Mouse (Mus musculus) liver, embryonic 13.5 days (tissue): Measurements from ENCODE around the gene Hmcn1. TPM values are rescaled to one million over a fixed set of nuclear protein-coding genes. Genes with fewer than 3 reads are reported as not detected.

ENCODE experiments used
- ATAC-seq: fragments of 200-750 bp; cut with Nextera tagmentation; 2 replicates; pipeline ENCODE4 v1.8.0; 2017; ENCODE audit warnings: low read depth, mild to moderate bottlenecking, moderate number of reproducible peaks, moderate library complexity
- DNase-seq: peaks from one replicate; pipeline ENCODE4 v3.0.0; 2022
- H3K27ac ChIP-seq: fragments of 300-500 bp; sonication (generic); 2 replicates; pipeline ENCODE4 v1.5.1; 2015; ENCODE audit warnings: moderate library complexity, mild to moderate bottlenecking, inconsistent platforms
- H3K27me3 ChIP-seq: fragments of 300-500 bp; sonication (generic); 2 replicates; pipeline ENCODE4 v1.6.1; 2015; ENCODE audit warnings: mild to moderate bottlenecking, inconsistent platforms
- H3K36me3 ChIP-seq: fragments of 300-500 bp; sonication (generic); 2 replicates; pipeline ENCODE4 v1.6.1; 2015; ENCODE audit warnings: mild to moderate bottlenecking, inconsistent platforms
- H3K4me1 ChIP-seq: fragments of 300-500 bp; sonication (generic); replicated peaks from 2 replicates; pipeline ENCODE4 v1.6.1; 2015; ENCODE audit warnings: inconsistent platforms
- H3K4me2 ChIP-seq: fragments of 300-500 bp; sonication (generic); 2 replicates; pipeline ENCODE4 v1.6.1; 2015; ENCODE audit warnings: inconsistent platforms, mild to moderate bottlenecking, moderate library complexity
- H3K4me3 ChIP-seq: fragments of 300-500 bp; sonication (generic); replicated peaks from 2 replicates; pipeline ENCODE4 v1.5.1; 2015; ENCODE audit warnings: mild to moderate bottlenecking, inconsistent platforms
- H3K9ac ChIP-seq: fragments of 300-500 bp; sonication (generic); 2 replicates; pipeline ENCODE4 v1.6.1; 2015; ENCODE audit warnings: mild to moderate bottlenecking, inconsistent platforms
- H3K9me3 ChIP-seq: fragments of 300-500 bp; sonication (generic); replicated peaks from 2 replicates; pipeline ENCODE4 v1.6.1; 2016; ENCODE audit warnings: inconsistent platforms
- WGBS: fragments of 180-500 bp; shearing (Covaris S2); methylation state at CpG from one replicate; pipeline ENCODE4 v1.1.7; 2015; ENCODE audit not compliant: insufficient replicate concordance; 5-methylcytosine and 5-hydroxymethylcytosine counted together
- polyA plus RNA-seq: library from polyadenylated mRNA; unstranded; fragments of >200 nt; fragmentation: Nextera tagmentation; extraction: Ambion mirVana; gene quantifications from 2 replicates; pipeline ENCODE4 v1.2.1, GENCODE M21; 2015

Hmcn1 gene
- polyA plus RNA-seq, 1 experiment from 2014 or later, result 1.9 TPM

- no peaks in the 10 kb centered on the region for H3K27me3 ChIP-seq
- H3K4me1 ChIP-seq, result no peaks in the 10 kb centered on the region
- no peak overlapping the region for H3K4me3 ChIP-seq
- no peak overlapping the region for H3K4me2 ChIP-seq
- DNase-seq (no peak), ATAC-seq (no peak)
- H3K27ac ChIP-seq, result no peak overlapping the region
- H3K36me3 ChIP-seq, result no peaks in the 10 kb centered on the region
- WGBS, result 78% methylated on average over 2 of the region's 2 CpGs
- no peak overlapping the region for H3K9ac ChIP-seq
- H3K9me3 ChIP-seq, result no peaks in the 10 kb centered on the region
Measured at GRCm38 (mm10) chr1:150623226-150623625, 370.0 kb downstream of the Hmcn1 start.

DNA sequence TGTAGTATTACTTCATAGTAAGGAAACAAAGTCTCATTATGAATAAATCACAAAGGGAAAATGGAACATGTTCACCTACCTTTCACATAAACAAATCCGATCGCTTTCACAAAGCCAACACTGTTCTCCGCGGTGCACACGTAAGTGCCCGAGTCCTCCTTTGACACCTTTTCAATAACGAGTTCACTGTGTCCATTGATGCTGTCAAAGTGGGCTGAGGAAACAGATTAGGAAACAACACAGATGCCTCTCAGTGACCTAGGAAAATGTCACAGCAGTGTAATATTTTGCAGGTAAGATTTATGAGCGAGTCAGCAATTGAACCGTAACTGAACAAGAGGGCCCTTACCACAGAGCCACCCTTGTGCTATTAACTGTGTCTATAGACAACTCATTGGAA lies 382.7 kb downstream of the Hmcn1 start:
- H3K4me3 ChIP-seq, result no peak overlapping the region

GRCm38 (mm10) chr1:150606173-150606572 lies 387.1 kb downstream of the Hmcn1 start:
- Histone ChIP-seq H3K36me3 (no peaks in the 10 kb centered on the region), H3K9ac (no peak overlapping the region), H3K27me3 (no peaks in the 10 kb centered on the region), H3K4me2 (no peak overlapping the region), H3K4me3 (no peak overlapping the region), H3K27ac (no peak overlapping the region), H3K4me1 (no peaks in the 10 kb centered on the region), H3K9me3 (no peaks in the 10 kb centered on the region)
- 61% methylated on average over 4 of the region's 4 CpGs for WGBS
- ATAC-seq (no peak), DNase-seq (no peak)

More for the DNA sequence above, 382.7 kb downstream of the Hmcn1 start:
- 86% methylated on average over 9 of the region's 9 CpGs for WGBS
- no peak for DNase-seq
- no peaks in the 10 kb centered on the region for H3K36me3 ChIP-seq
- H3K27ac ChIP-seq, result no peak overlapping the region
- no peaks in the 10 kb centered on the region for H3K27me3 ChIP-seq
- no peak overlapping the region for H3K9ac ChIP-seq
- H3K4me1 ChIP-seq, result no peaks in the 10 kb centered on the region
- no peak overlapping the region for H3K4me2 ChIP-seq
- no peaks in the 10 kb centered on the region for H3K9me3 ChIP-seq
- no peak for ATAC-seq

DNA sequence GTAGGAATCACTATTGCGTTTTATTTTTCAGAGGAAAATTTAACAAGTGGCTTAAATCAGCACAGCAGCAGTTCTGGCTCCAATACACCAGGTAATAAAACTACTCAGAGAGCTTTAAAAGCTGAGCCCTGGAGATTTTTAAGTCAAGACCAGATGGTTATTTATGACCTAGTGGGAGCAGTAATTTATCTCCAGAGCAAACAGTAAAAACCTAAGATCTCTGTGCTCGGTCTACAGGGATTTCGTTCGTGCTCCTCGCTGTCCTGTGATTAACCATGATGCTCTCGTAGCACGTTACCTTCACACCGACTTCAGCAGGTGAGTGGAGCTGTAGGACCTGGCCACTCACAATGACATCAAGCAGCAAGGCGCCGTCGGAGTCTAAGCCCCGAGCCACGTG lies 399.6 kb downstream of the Hmcn1 start:
- 82% methylated on average over 13 of the region's 13 CpGs for WGBS
- Histone ChIP-seq H3K27me3 (no peaks in the 10 kb centered on the region), H3K4me2 (no peak overlapping the region), H3K4me3 (no peak overlapping the region), H3K4me1 (no peaks in the 10 kb centered on the region), H3K9ac (no peak overlapping the region), H3K9me3 (no peaks in the 10 kb centered on the region), H3K36me3 (no peaks in the 10 kb centered on the region), H3K27ac (no peak overlapping the region)
- no peak for DNase-seq
- no peak for ATAC-seq

DNA sequence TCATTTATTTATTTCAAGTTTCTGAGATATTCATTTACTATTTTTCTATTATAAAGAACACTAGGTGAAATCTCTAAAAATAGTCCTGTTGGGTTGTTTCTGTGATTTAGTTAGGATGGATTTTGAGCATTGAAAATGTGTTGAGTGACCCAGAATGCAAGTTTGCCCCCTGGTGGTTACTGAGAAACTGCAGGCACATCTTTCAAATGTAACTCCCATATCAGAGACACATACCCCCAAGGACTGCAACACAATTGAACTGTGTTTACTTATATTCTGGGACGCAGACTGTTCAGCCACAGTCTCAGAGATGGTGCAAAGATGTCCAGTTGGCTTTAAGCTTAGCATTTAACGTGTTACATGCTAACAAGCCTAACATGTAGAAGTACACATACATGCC lies 402.0 kb downstream of the Hmcn1 start:
- WGBS, result 23% methylated on average over 2 of the region's 2 CpGs

DNA sequence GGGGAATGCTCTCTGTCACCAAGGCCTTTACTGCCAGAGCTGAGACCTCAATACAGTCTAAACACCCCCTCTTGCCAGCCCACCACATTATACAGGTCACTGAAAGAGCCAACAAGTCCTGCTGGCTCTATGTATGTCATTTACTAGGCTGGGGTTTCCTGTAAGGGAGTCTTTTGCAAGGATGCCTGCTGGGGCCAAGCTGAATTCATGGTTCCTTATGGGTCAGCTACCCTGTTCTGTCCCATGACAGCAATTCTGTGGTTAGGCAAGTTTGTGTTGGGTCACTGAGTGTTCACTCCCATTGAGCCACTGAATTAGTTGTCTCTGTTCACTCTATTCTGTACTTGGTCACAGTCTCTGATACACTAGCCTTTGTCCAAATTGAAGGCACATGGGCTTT lies 405.8 kb downstream of the Hmcn1 start:
- no peak overlapping the region for H3K9ac ChIP-seq
- no peaks in the 10 kb centered on the region for H3K27me3 ChIP-seq
- no peak overlapping the region for H3K4me2 ChIP-seq
- no peak for DNase-seq
- no peaks in the 10 kb centered on the region for H3K4me1 ChIP-seq
- no peaks in the 10 kb centered on the region for H3K36me3 ChIP-seq
- no peak overlapping the region for H3K27ac ChIP-seq
- no peak for ATAC-seq
- H3K4me3 ChIP-seq, result no peak overlapping the region
- no peaks in the 10 kb centered on the region for H3K9me3 ChIP-seq

More for the DNA sequence above, 402.0 kb downstream of the Hmcn1 start:
- Histone ChIP-seq H3K9me3 (no peaks in the 10 kb centered on the region), H3K36me3 (no peaks in the 10 kb centered on the region), H3K4me2 (no peak overlapping the region), H3K4me1 (no peaks in the 10 kb centered on the region), H3K27ac (no peak overlapping the region), H3K4me3 (no peak overlapping the region), H3K9ac (no peak overlapping the region), H3K27me3 (no peaks in the 10 kb centered on the region)
- DNase-seq (peak; percentile 4), ATAC-seq (no peak)

GRCm38 (mm10) chr1:150584477-150584876 lies 408.8 kb downstream of the Hmcn1 start:
- WGBS, result 68% methylated on average over 2 of the region's 2 CpGs
- Histone ChIP-seq H3K4me2 (no peak overlapping the region), H3K27me3 (no peaks in the 10 kb centered on the region), H3K4me1 (no peaks in the 10 kb centered on the region), H3K36me3 (no peaks in the 10 kb centered on the region), H3K9ac (no peak overlapping the region), H3K9me3 (no peaks in the 10 kb centered on the region), H3K27ac (no peak overlapping the region), H3K4me3 (no peak overlapping the region)
- ATAC-seq, result no peak
- DNase-seq, result no peak

DNA sequence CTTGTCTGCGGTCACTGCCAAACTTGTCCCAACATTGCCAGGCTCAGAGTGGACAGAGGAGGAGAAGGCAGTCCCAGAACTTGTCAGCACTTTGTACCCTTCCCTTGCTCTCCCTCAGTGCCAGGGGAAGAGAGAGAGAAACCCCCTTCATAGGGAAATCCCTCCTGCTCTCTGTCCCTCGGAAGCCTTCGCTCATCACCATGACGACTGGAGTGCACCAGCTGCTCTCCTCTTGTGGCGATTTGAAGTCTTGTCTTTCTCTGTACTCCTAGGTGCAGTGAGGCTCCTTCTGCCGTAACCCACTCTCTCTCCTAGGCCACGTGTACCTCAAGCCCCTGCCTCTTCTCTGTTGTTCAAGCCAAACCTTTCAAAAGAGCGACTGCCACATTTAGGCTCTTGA lies 409.5 kb downstream of the Hmcn1 start:
- 63% methylated on average over 8 of the region's 8 CpGs for WGBS
- Histone ChIP-seq H3K27me3 (no peaks in the 10 kb centered on the region), H3K9ac (no peak overlapping the region), H3K27ac (no peak overlapping the region), H3K4me1 (no peaks in the 10 kb centered on the region), H3K4me2 (no peak overlapping the region), H3K36me3 (no peaks in the 10 kb centered on the region), H3K9me3 (no peaks in the 10 kb centered on the region), H3K4me3 (no peak overlapping the region)
- ATAC-seq (no peak), DNase-seq (no peak)

- DNase-seq (no peak), ATAC-seq (no peak)
- Histone ChIP-seq H3K36me3 (no peaks in the 10 kb centered on the region), H3K27ac (no peak overlapping the region), H3K27me3 (no peaks in the 10 kb centered on the region), H3K9ac (no peak overlapping the region), H3K4me3 (no peak overlapping the region), H3K4me1 (no peaks in the 10 kb centered on the region), H3K4me2 (no peak overlapping the region), H3K9me3 (no peaks in the 10 kb centered on the region)
- 61% methylated on average over 7 of the region's 7 CpGs for WGBS
Measured at GRCm38 (mm10) chr1:150580561-150580960, 412.7 kb downstream of the Hmcn1 start.

DNA sequence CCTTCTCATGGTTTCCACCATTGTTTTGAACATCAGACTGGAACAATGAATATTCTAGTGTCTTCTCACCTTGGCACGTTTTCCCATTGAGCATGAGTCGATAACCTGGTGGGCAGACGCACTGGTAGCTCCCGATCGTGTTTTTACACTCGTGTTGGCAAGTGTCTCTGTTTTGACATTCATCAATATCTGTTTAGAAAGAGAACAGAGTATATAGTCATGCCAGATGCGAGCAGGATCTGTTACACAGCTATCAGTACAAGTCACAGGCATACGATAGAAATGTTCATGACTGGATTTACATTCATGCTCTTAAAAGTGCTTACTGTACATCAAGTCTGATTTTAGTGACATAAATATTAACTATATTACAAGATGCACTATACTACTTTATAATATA lies 419.8 kb downstream of the Hmcn1 start:
- no peak overlapping the region for H3K4me2 ChIP-seq
- no peaks in the 10 kb centered on the region for H3K9me3 ChIP-seq
- H3K36me3 ChIP-seq, result no peaks in the 10 kb centered on the region
- no peak overlapping the region for H3K9ac ChIP-seq
- no peaks in the 10 kb centered on the region for H3K27me3 ChIP-seq
- no peak for ATAC-seq
- no peak for DNase-seq
- no peak overlapping the region for H3K4me3 ChIP-seq
- H3K27ac ChIP-seq, result no peak overlapping the region
- no peaks in the 10 kb centered on the region for H3K4me1 ChIP-seq
- WGBS, result 78% methylated on average over 8 of the region's 8 CpGs

GRCm38 (mm10) chr1:150570562-150571156 lies 422.6 kb downstream of the Hmcn1 start:
- Histone ChIP-seq H3K27ac (no peak overlapping the region), H3K4me2 (no peak overlapping the region), H3K36me3 (no peaks in the 10 kb centered on the region), H3K27me3 (no peaks in the 10 kb centered on the region), H3K4me3 (no peak overlapping the region), H3K9me3 (no peaks in the 10 kb centered on the region), H3K4me1 (no peaks in the 10 kb centered on the region), H3K9ac (no peak overlapping the region)
- no peak for ATAC-seq
- 57% methylated on average over 4 of the region's 4 CpGs for WGBS
- DNase-seq, result no peak

- no peaks in the 10 kb centered on the region for H3K36me3 ChIP-seq
- 68% methylated on average over 5 of the region's 5 CpGs for WGBS
- no peak overlapping the region for H3K4me3 ChIP-seq
- H3K9me3 ChIP-seq, result no peaks in the 10 kb centered on the region
- ATAC-seq (no peak), DNase-seq (no peak)
- H3K4me1 ChIP-seq, result no peaks in the 10 kb centered on the region
- no peak overlapping the region for H3K27ac ChIP-seq
- H3K9ac ChIP-seq, result no peak overlapping the region
- H3K27me3 ChIP-seq, result no peaks in the 10 kb centered on the region
- H3K4me2 ChIP-seq, result no peak overlapping the region
Measured at GRCm38 (mm10) chr1:150569820-150570543, 423.3 kb downstream of the Hmcn1 start.
